Mouse (Mus musculus) heart, postnatal 4 days (tissue): Measurements from ENCODE around the gene Disp1. TPM values are rescaled to one million over a fixed set of nuclear protein-coding genes. Genes with fewer than 3 reads are reported as not detected.

Source experiments
- DNase-seq: peaks from one replicate; pipeline ENCODE4 v3.0.0; 2021
- total RNA-seq, 2 experiments: library from RNA; stranded (reverse); gene quantifications; 2 replicates each; pipeline ENCODE4 v1.2.3; 2021

The Disp1 gene
- total RNA-seq, 2 experiments from 2014 or later = 10.6 to 11.7 TPM

GRCm38 (mm10) chr1:183161057-183161456, 60.3 kb downstream of the Disp1 start:
- no peak for DNase-seq

DNA sequence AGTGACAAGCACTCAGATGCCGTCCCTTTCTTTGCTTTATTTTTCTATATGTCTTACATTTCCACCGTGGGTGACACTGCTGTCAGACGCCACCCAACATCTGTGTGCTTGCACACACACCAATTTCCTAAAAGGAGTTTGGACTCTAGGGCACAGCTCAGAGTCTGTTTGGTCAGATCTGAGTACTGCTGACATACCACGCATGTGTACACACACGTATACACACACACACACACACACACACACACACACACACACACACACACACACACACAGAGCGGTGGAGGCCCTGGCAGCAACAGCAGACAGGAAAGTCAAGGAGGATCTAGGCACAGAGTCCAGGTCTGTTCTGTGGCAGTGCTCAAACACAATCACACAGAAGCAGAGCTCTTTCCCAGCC, 61.1 kb downstream of the Disp1 start:
- DNase-seq = no peak

GRCm38 (mm10) chr1:183159183-183159582, 62.1 kb downstream of the Disp1 start:
- DNase-seq = no peak

- DNase-seq = peak; percentile 29
Observed at GRCm38 (mm10) chr1:183155600-183155999, 65.7 kb downstream of the Disp1 start.

DNA sequence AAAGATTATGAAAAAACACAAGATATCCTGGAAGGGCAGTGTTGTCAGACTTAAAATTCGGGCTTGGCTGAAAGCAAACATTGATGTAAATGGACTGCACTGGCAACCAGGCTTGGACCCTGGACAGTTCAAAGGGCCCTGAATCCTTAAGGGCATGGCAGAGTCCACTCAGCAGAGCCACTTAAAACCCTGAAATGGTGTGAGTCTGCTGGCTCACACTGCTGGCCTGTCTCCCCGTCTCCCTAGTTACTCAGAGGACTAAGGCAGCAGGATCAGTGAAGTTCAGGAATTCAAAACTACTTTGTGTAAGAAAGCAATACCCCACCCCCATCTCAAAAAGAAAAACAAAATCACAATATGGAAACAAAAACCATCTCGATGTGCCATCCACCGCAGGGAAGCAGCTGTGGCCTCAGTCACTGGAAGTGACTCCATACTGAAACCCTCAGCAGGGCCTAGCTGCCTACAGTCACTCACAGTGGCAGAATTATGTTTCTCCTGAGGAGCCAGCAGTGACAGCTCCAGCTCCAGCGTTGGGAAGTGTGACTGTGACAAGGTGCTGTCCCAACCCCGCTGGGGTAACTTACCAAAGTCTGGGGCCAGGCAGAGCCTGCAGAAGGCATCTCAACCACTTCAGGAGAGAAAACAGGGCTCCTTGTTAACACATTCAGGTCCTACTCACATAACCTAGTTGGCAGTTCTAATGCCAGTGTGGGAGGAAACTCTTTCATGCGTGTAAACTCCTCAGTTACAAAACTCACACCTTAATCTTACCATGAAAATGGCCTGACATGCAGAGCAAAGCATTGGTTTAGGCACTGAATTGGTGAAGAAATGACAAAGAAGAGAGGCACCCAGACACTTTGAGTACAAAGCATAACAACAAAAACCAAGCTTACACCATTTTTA, 66.8 kb downstream of the Disp1 start:
- DNase-seq = no peak

GRCm38 (mm10) chr1:183153354-183153753, 68.0 kb downstream of the Disp1 start:
- DNase-seq = no peak

DNA sequence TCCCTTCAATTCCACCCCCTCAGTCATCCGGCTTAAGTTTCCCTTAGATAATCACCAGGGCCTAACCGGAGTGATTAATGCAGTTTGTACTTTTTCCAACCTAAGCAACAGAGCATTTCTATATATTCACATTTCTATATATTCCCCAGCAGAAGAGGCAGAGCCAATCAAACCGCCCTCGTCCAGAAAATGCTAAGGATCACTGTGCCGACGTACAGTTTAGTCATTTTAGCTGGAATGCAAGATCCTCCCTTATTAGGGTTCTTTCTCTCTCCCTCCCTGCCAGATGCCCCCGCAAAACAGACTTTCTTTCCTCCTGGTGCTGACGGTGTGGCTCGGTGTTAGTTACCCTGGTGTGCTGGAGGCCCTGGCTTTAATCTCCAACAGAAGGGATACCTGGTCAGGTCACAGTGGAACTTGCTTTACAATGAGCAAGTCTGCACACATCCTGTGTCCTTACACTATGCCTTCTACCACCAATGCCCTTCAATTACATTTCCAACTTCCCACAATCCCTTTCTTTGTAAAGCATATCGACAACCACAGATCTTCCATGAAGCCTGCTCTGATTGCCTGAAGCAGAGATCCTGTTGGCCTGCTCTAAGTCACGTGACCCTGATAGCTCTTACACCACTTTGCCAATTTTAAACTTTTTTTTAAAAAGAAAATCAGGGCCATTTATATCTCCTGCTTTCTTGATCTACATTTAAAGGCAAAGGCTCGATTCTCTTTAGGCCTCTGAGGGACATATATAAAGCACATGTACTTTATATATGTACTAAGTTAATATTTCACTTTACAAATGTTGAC, 69.6 kb downstream of the Disp1 start:
- no peak for DNase-seq

- no peak for DNase-seq
Observed at GRCm38 (mm10) chr1:183150379-183150840, 70.9 kb downstream of the Disp1 start.

- DNase-seq = no peak
Observed at GRCm38 (mm10) chr1:183149571-183150105, 71.7 kb downstream of the Disp1 start.

DNA sequence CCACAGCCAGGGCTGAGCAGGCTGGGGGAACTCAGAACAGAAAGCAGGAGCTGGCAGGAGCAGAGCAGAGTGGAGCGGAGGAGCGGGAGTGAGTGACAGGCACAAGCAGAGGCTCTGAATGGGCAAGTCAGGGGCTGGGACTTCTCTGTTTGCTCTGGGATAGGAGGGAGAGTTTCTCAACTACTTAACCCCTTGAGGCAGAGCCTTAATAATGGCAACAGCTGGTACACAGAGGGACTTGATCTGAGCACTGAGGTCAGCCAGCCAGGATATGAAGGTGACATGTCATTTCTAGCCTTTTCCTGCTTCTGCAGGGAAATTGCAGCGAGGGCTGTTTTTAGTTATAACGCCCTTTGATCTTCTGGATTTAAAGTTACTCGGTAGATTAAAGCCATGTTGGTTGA, 73.9 kb downstream of the Disp1 start:
- peak; percentile 73 for DNase-seq

- no peak for DNase-seq
Observed at GRCm38 (mm10) chr1:183146795-183147194, 74.5 kb downstream of the Disp1 start.

DNA sequence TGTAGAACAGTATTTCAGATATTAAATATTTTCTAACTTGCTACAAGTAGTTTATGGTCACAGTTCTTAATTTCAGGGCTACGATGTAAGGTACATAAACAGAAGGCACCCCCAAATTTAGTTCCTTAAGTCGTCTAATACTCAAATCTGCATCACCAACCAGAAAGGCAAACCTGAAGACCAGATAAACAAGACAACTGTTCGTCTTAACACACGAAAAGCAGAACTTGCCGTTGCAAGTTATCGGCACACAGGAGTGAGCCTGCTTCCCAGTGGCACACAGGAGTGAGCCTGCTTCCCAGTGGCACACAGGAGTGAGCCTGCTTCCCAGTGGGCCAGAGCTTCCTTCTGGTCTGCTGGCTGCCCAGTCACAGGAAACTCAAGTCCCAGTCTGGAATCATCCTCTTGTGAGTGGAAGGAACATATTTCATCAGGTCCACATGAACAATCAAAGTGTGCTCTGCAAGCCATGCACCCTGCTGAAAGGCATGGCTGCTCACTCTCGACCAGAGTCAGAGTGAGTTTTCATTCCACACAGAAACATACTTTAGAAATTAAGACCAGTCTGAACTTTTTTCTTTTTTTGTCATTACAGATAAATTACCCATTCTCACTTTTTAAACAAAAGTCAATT, 75.1 kb downstream of the Disp1 start:
- no peak for DNase-seq

DNA sequence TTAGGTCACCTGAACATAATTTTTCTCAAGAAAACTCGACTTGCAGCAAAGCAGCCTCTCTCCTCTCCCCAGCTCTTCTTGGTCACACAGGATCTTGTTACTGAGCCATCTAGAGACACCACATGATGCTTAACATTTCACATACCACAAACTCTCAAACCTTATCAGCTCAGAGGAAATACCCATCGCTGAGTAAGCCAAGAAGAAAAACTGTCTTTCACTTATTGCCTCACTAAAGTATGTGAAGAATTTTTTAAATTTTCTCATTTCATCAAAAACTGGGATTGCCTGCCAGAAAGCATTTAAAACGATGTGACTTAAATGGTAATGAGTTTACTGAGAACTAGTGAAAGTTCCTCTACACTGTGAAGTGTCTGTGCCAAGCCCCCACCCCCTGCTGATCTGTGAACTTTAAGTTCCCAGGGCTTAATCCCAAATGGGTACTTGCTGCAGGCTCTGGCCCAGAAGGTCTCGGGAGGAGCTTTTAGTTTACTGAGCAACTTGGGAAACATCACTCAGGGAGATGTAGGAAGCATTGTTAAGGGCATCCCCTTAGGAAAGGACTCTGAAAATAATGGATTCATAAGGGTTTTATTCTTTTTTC, 76.6 kb downstream of the Disp1 start:
- DNase-seq = no peak

DNA sequence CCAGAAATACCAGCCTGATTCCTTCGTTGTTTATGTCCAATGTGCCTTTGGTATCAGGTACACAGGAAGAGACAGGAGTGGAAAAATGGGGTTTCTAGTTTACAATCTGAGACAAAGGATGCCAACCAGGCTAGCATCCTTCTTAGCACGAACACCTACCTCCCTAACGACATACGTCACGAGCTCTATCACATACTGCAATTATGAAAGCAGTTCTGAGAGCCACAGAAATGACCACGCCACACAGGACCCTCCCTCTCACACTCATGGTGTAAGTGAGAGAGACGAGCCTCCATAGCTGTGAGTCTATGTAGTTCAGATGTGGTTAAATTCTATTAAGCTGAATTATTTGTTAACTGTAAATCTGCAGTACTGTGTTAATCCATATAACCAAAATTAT, 78.1 kb downstream of the Disp1 start:
- DNase-seq = no peak

GRCm38 (mm10) chr1:183142566-183142965, 78.8 kb downstream of the Disp1 start:
- DNase-seq = no peak

- no peak for DNase-seq
Observed at GRCm38 (mm10) chr1:183141329-183141728, 80.0 kb downstream of the Disp1 start.

- no peak for DNase-seq
Observed at GRCm38 (mm10) chr1:183140511-183141268, 80.6 kb downstream of the Disp1 start.

GRCm38 (mm10) chr1:183138088-183138487, 83.2 kb downstream of the Disp1 start:
- DNase-seq = no peak

GRCm38 (mm10) chr1:183134427-183134826, 86.9 kb downstream of the Disp1 start:
- DNase-seq = no peak

- DNase-seq = no peak
Observed at GRCm38 (mm10) chr1:183133440-183133839, 87.9 kb downstream of the Disp1 start.

GRCm38 (mm10) chr1:183127246-183127645, 94.1 kb downstream of the Disp1 start:
- DNase-seq = no peak
